Mouse (Mus musculus): ENCODE measurements around the gene March2. TPM values are rescaled to one million over a fixed set of nuclear protein-coding genes. Genes with fewer than 3 reads are reported as not detected.
"Not testable (repeated sequence)": the region's sequence is repeated elsewhere in the genome, so short reads cannot be mapped to it uniquely, and the experiment has no call there.

The March2 gene
- polyA plus RNA-seq, 1 experiment from 2014 or later: 30.6 TPM

DNA sequence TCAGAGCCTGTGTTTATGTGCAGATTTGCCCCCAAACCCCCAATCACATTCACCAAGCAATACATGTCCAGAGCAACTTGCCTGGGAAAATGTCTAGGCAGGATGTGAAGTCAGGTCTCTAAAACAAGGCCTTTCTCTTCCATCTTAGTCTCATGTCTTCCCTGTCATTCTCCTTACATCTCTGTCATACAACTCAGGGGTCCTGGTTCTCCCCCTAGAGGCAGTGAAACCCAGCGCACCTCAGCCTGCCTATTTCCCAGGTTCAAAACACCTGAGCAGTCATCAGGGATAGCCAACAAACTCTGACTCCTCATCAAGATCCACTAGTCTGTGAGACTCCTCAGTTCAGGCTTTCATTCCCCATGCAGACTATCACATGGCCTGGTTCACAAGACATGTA is 36.2 kb upstream of the March2 start:
- WGBS: 77% methylated on average over 1 of the region's 1 CpGs
- peaks cover 4% of the 10 kb centered on the region; the same call in 1 of the 2 replicates for H3K36me3 ChIP-seq (ENCODE audit: control insufficient read depth, insufficient read depth, low read length)
- DNase-seq (ENCODE audit: low spot score) (no peak), ATAC-seq (ENCODE audit: insufficient number of reproducible peaks, low FRiP score, low TSS enrichment, low read depth) (no peak)
- no peaks in the 10 kb centered on the region for H3K27me3 ChIP-seq (ENCODE audit: control insufficient read depth, insufficient read depth, low read length)
- H3K27ac ChIP-seq (replicated peaks; ENCODE audit: low read depth, low read length): no peak overlapping the region
- no peak overlapping the region for H3K4me2 ChIP-seq (ENCODE audit: low read depth, severe bottlenecking)
- peaks cover 13% of the 10 kb centered on the region for H3K4me1 ChIP-seq (ENCODE audit: control insufficient read depth, insufficient read depth, low read length)
- no peaks in the 10 kb centered on the region for H3K9me3 ChIP-seq (ENCODE audit: control insufficient read depth, low read length)
- no peak overlapping the region for H3K9ac ChIP-seq (ENCODE audit: low read length)
- no peak overlapping the region for H3K4me3 ChIP-seq (ENCODE audit: low read depth, low read length)

- H3K27ac ChIP-seq (replicated peaks; ENCODE audit: low read depth, low read length): no peak overlapping the region
Measured at GRCm38 (mm10) chr17:33752297-33752696, 33.8 kb upstream of the March2 start.

DNA sequence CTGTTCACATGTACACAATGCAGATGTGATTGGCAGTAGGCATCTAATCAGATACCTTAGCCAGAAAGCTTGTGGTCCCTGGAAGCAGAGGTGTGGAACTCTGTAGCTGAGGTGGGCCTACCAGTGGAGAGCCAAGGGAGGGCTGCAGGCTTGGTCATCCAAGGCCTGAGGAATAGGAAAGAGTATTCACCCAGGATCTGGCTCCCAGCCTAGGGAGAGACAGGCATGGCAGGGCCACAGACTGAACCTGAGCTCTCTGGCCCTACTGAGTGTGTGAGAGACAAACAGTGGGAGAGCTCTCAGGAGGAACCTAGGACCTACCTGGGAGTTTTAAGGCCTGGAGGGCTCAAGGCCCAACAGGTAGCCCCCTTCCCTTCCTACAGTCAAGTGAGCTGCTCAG is 32.7 kb upstream of the March2 start:
- no peak for ATAC-seq (ENCODE audit: insufficient number of reproducible peaks, low FRiP score, low TSS enrichment, low read depth)

More at GRCm38 (mm10) chr17:33752297-33752696, 33.8 kb upstream of the March2 start:
- H3K4me1 ChIP-seq (ENCODE audit: control insufficient read depth, insufficient read depth, low read length): peaks cover 3% of the 10 kb centered on the region
- no peak for DNase-seq (ENCODE audit: low spot score)
- H3K9ac ChIP-seq (ENCODE audit: low read length): no peak overlapping the region
- peaks cover 14% of the 10 kb centered on the region for H3K36me3 ChIP-seq (ENCODE audit: control insufficient read depth, insufficient read depth, low read length)
- no peak overlapping the region for H3K4me2 ChIP-seq (ENCODE audit: low read depth, severe bottlenecking)
- H3K9me3 ChIP-seq (ENCODE audit: control insufficient read depth, low read length): no peaks in the 10 kb centered on the region
- no peak overlapping the region for H3K4me3 ChIP-seq (ENCODE audit: low read depth, low read length)
- no peak for ATAC-seq (ENCODE audit: insufficient number of reproducible peaks, low FRiP score, low TSS enrichment, low read depth)
- H3K27me3 ChIP-seq (ENCODE audit: control insufficient read depth, insufficient read depth, low read length): no peaks in the 10 kb centered on the region
- 95% methylated on average over 2 of the region's 2 CpGs for WGBS

GRCm38 (mm10) chr17:33749451-33749850 is 31.0 kb upstream of the March2 start:
- Histone ChIP-seq H3K9ac (ENCODE audit: low read length) (no peak overlapping the region), H3K27ac (replicated peaks; ENCODE audit: low read depth, low read length) (no peak overlapping the region), H3K9me3 (ENCODE audit: control insufficient read depth, low read length) (no peaks in the 10 kb centered on the region), H3K4me1 (ENCODE audit: control insufficient read depth, insufficient read depth, low read length) (no peaks in the 10 kb centered on the region), H3K4me3 (ENCODE audit: low read depth, low read length) (no peak overlapping the region), H3K27me3 (ENCODE audit: control insufficient read depth, insufficient read depth, low read length) (no peaks in the 10 kb centered on the region), H3K4me2 (ENCODE audit: low read depth, severe bottlenecking) (no peak overlapping the region), H3K36me3 (ENCODE audit: control insufficient read depth, insufficient read depth, low read length) (peaks cover 19% of the 10 kb centered on the region)
- 94% methylated on average over 5 of the region's 5 CpGs for WGBS
- no peak for DNase-seq (ENCODE audit: low spot score)
- ATAC-seq (ENCODE audit: insufficient number of reproducible peaks, low FRiP score, low TSS enrichment, low read depth): no peak

More for the DNA sequence above, 32.7 kb upstream of the March2 start:
- DNase-seq (ENCODE audit: low spot score): no peak
- no peak overlapping the region for H3K27ac ChIP-seq (replicated peaks; ENCODE audit: low read depth, low read length)
- H3K9ac ChIP-seq (ENCODE audit: low read length): no peak overlapping the region
- peaks cover 15% of the 10 kb centered on the region for H3K36me3 ChIP-seq (ENCODE audit: control insufficient read depth, insufficient read depth, low read length)
- no peaks in the 10 kb centered on the region for H3K27me3 ChIP-seq (ENCODE audit: control insufficient read depth, insufficient read depth, low read length)
- no peak overlapping the region for H3K4me3 ChIP-seq (ENCODE audit: low read depth, low read length)
- no peak overlapping the region for H3K4me2 ChIP-seq (ENCODE audit: low read depth, severe bottlenecking)
- no peaks in the 10 kb centered on the region for H3K9me3 ChIP-seq (ENCODE audit: control insufficient read depth, low read length)
- no peaks in the 10 kb centered on the region; the same call in 1 of the 2 replicates for H3K4me1 ChIP-seq (ENCODE audit: control insufficient read depth, insufficient read depth, low read length)

DNA sequence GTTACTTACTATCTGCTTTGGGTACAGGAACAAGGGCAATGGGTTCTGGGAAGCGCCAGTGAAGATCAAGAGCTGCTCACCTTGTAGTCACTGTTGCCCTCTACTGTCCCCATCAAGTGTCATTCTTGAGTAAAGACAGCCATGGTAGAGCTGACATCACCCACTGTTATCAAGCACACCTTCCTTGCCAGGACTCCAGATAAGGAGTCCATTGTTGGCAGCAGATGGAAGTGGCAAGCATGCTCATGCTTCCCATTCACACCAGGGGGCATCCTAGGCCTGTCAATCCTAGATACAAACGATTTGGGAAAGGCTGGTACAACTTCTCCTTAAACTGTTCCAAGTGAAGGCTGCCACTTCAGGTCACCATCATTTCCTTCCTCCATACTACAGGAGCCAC is 27.5 kb upstream of the March2 start:
- peaks cover 15% of the 10 kb centered on the region for H3K36me3 ChIP-seq (ENCODE audit: control insufficient read depth, insufficient read depth, low read length)
- H3K4me2 ChIP-seq (ENCODE audit: low read depth, severe bottlenecking): no peak overlapping the region
- DNase-seq (ENCODE audit: low spot score) (no peak), ATAC-seq (ENCODE audit: insufficient number of reproducible peaks, low FRiP score, low TSS enrichment, low read depth) (no peak)
- no peak overlapping the region for H3K27ac ChIP-seq (replicated peaks; ENCODE audit: low read depth, low read length)
- H3K9ac ChIP-seq (ENCODE audit: low read length): no peak overlapping the region
- 80% methylated on average over 2 of the region's 2 CpGs for WGBS
- no peaks in the 10 kb centered on the region for H3K4me1 ChIP-seq (ENCODE audit: control insufficient read depth, insufficient read depth, low read length)
- no peaks in the 10 kb centered on the region for H3K9me3 ChIP-seq (ENCODE audit: control insufficient read depth, low read length)
- no peak overlapping the region for H3K4me3 ChIP-seq (ENCODE audit: low read depth, low read length)
- no peaks in the 10 kb centered on the region for H3K27me3 ChIP-seq (ENCODE audit: control insufficient read depth, insufficient read depth, low read length)

DNA sequence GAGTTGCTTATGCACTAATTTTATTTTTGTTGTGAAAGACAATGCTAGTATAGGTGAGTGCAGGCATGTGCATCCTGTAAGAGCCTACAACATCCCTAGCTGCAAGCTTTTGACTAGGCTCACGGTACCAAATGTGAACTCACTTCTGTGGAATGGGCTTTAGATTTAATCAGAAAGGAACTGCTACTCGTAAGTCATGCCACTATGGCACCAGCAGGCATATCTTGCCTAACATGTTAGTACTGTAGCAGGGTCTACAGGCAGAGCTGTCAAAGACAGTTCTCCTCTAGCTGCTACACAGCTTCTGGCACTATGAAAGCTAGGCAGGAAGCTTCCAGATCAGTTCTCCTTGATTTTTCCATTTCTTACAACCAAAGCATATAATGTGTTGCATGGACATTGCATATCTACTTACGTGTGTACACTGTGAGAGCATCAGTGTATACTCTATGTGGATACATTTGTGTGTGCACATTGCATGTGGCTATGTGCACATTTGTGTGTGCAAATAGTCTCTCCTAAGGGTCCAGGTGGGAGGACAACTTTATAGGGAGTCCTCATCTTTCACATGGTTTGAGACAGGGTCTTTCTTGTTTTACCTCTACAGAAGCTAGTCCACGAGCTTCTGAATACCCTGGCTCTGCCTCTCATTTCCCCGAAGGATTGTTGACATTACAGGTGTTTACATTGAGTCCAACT is 26.4 kb upstream of the March2 start:
- DNase-seq (ENCODE audit: low spot score) (no peak), ATAC-seq (ENCODE audit: insufficient number of reproducible peaks, low FRiP score, low TSS enrichment, low read depth) (no peak)
- peaks cover 15% of the 10 kb centered on the region for H3K36me3 ChIP-seq (ENCODE audit: control insufficient read depth, insufficient read depth, low read length)

DNA sequence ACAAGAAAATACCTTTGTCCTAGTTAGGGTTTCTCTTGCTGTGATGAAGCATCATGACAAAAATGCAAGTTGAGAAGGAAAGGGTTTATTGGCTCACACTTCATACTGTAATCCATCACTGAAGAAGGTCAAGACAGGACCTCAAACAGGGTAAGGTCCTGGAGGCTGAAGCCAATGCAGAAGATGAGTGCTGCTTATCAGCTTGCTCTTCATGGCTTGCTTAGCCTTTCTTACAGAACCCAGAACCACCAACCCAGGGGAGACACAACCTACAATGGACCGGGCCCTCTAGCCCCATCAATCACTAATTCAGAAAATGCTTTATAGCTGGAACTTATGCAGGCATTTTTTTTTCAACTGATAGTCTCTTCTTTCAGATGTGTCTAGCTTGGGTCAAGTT is 23.9 kb upstream of the March2 start:
- DNase-seq (ENCODE audit: low spot score) (no peak), ATAC-seq (ENCODE audit: insufficient number of reproducible peaks, low FRiP score, low TSS enrichment, low read depth) (no peak)
- Histone ChIP-seq H3K9ac (ENCODE audit: low read length) (no peak overlapping the region), H3K36me3 (ENCODE audit: control insufficient read depth, insufficient read depth, low read length) (peaks cover 5% of the 10 kb centered on the region), H3K9me3 (ENCODE audit: control insufficient read depth, low read length) (no peaks in the 10 kb centered on the region), H3K27me3 (ENCODE audit: control insufficient read depth, insufficient read depth, low read length) (no peaks in the 10 kb centered on the region), H3K4me3 (ENCODE audit: low read depth, low read length) (no peak overlapping the region), H3K4me2 (ENCODE audit: low read depth, severe bottlenecking) (no peak overlapping the region), H3K27ac (replicated peaks; ENCODE audit: low read depth, low read length) (no peak overlapping the region), H3K4me1 (ENCODE audit: control insufficient read depth, insufficient read depth, low read length) (no peaks in the 10 kb centered on the region)
- WGBS: 87% methylated on average over 1 of the region's 1 CpGs

More for the DNA sequence above, 26.4 kb upstream of the March2 start:
- WGBS: 91% methylated on average over 5 of the region's 5 CpGs
- no peaks in the 10 kb centered on the region for H3K9me3 ChIP-seq (ENCODE audit: control insufficient read depth, low read length)
- no peak overlapping the region for H3K27ac ChIP-seq (replicated peaks; ENCODE audit: low read depth, low read length)
- H3K4me2 ChIP-seq (ENCODE audit: low read depth, severe bottlenecking): no peak overlapping the region
- no peak overlapping the region for H3K4me3 ChIP-seq (ENCODE audit: low read depth, low read length)
- H3K4me1 ChIP-seq (ENCODE audit: control insufficient read depth, insufficient read depth, low read length): no peaks in the 10 kb centered on the region
- H3K27me3 ChIP-seq (ENCODE audit: control insufficient read depth, insufficient read depth, low read length): no peaks in the 10 kb centered on the region
- H3K9ac ChIP-seq (ENCODE audit: low read length): no peak overlapping the region

DNA sequence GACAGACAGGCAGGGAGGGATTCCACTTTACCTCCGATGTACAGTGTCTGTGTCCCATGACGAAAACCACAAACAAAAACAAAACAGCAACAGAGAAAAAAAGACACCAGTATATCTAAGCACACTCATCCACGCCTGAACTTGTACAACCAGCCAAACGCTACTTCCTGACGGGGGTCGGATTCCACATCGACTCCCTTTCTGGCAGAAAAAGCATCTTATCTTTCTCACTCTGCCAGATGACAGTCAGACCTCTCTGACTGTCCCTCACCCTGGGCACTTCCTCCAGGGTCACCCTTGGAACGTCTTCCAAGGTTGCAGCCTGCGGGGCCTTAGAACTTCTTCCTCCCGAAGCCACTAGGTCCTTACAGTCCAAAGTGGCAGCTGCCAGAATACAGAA is 15.1 kb upstream of the March2 start:
- H3K27ac ChIP-seq (replicated peaks; ENCODE audit: low read depth, low read length); H3K9ac ChIP-seq (ENCODE audit: low read length); H3K27me3 ChIP-seq (ENCODE audit: control insufficient read depth, insufficient read depth, low read length); H3K4me2 ChIP-seq (ENCODE audit: low read depth, severe bottlenecking); DNase-seq (ENCODE audit: low spot score); ATAC-seq (ENCODE audit: insufficient number of reproducible peaks, low FRiP score, low TSS enrichment, low read depth); H3K4me1 ChIP-seq (ENCODE audit: control insufficient read depth, insufficient read depth, low read length); H3K9me3 ChIP-seq (ENCODE audit: control insufficient read depth, low read length); H3K36me3 ChIP-seq (ENCODE audit: control insufficient read depth, insufficient read depth, low read length); H3K4me3 ChIP-seq (ENCODE audit: low read depth, low read length): not testable (repeated sequence)
- 82% methylated on average over 10 of the region's 10 CpGs for WGBS

Measured in limb, embryonic 11.5 days (tissue).